Mouse (Mus musculus): ENCODE measurements around the gene Inpp4b. TPM values are rescaled to one million over a fixed set of nuclear protein-coding genes. Genes with fewer than 3 reads are reported as not detected.

Gene Inpp4b
- total RNA-seq (2017): 73.3 and 77.5 TPM in 2 replicates

- ATAC-seq (ENCODE audit: extremely low read depth, insufficient number of reproducible peaks, low FRiP score, poor library complexity, severe bottlenecking): peak; percentile 90
Measured at GRCm38 (mm10) chr8:81342236-81342998, at the start of gene Inpp4b. Inpp4b (plus strand) TSS chr8:81342556.

GRCm38 (mm10) chr8:81335250-81335649 is 7.1 kb upstream of the Inpp4b start:
- 0 out of 2 replicates have a peak, but pooled peaks have one; percentile 3 for ATAC-seq (ENCODE audit: extremely low read depth, insufficient number of reproducible peaks, low FRiP score, poor library complexity, severe bottlenecking)

GRCm38 (mm10) chr8:81341191-81341590 is 1.2 kb upstream of the Inpp4b start:
- ATAC-seq (ENCODE audit: extremely low read depth, insufficient number of reproducible peaks, low FRiP score, poor library complexity, severe bottlenecking): no peak

- peak; percentile 73 for ATAC-seq (ENCODE audit: extremely low read depth, insufficient number of reproducible peaks, low FRiP score, poor library complexity, severe bottlenecking)
Measured at GRCm38 (mm10) chr8:81341591-81342235, 643 bp upstream of the Inpp4b start.

GRCm38 (mm10) chr8:81342999-81343302 is 595 bp downstream of the Inpp4b start:
- no peak for ATAC-seq (ENCODE audit: extremely low read depth, insufficient number of reproducible peaks, low FRiP score, poor library complexity, severe bottlenecking)

GRCm38 (mm10) chr8:81345170-81345697 is 2.9 kb downstream of the Inpp4b start:
- no peak for ATAC-seq (ENCODE audit: extremely low read depth, insufficient number of reproducible peaks, low FRiP score, poor library complexity, severe bottlenecking)

GRCm38 (mm10) chr8:81349452-81349851 is 7.1 kb downstream of the Inpp4b start:
- peak; percentile 68; the same call in 1 of the 2 replicates for ATAC-seq (ENCODE audit: extremely low read depth, insufficient number of reproducible peaks, low FRiP score, poor library complexity, severe bottlenecking)

- ATAC-seq (ENCODE audit: extremely low read depth, insufficient number of reproducible peaks, low FRiP score, poor library complexity, severe bottlenecking): peak; percentile 80
Measured at GRCm38 (mm10) chr8:81353460-81353859, 11.1 kb downstream of the Inpp4b start.

- no peak for ATAC-seq (ENCODE audit: extremely low read depth, insufficient number of reproducible peaks, low FRiP score, poor library complexity, severe bottlenecking)
Measured at GRCm38 (mm10) chr8:81358108-81358507, 15.8 kb downstream of the Inpp4b start.

- no peak for ATAC-seq (ENCODE audit: extremely low read depth, insufficient number of reproducible peaks, low FRiP score, poor library complexity, severe bottlenecking)
Measured at GRCm38 (mm10) chr8:81360518-81360917, 18.2 kb downstream of the Inpp4b start.

GRCm38 (mm10) chr8:81361162-81361561 is 18.8 kb downstream of the Inpp4b start:
- ATAC-seq (ENCODE audit: extremely low read depth, insufficient number of reproducible peaks, low FRiP score, poor library complexity, severe bottlenecking): no peak

- ATAC-seq (ENCODE audit: extremely low read depth, insufficient number of reproducible peaks, low FRiP score, poor library complexity, severe bottlenecking): no peak
Measured at GRCm38 (mm10) chr8:81370607-81371006, 28.3 kb downstream of the Inpp4b start.

GRCm38 (mm10) chr8:81371844-81372243 is 29.5 kb downstream of the Inpp4b start:
- ATAC-seq (ENCODE audit: extremely low read depth, insufficient number of reproducible peaks, low FRiP score, poor library complexity, severe bottlenecking): no peak

GRCm38 (mm10) chr8:81374877-81375475 is 32.6 kb downstream of the Inpp4b start:
- ATAC-seq (ENCODE audit: extremely low read depth, insufficient number of reproducible peaks, low FRiP score, poor library complexity, severe bottlenecking): peak; percentile 85

- no peak for ATAC-seq (ENCODE audit: extremely low read depth, insufficient number of reproducible peaks, low FRiP score, poor library complexity, severe bottlenecking)
Measured at GRCm38 (mm10) chr8:81388953-81389352, 46.6 kb downstream of the Inpp4b start.

- no peak for ATAC-seq (ENCODE audit: extremely low read depth, insufficient number of reproducible peaks, low FRiP score, poor library complexity, severe bottlenecking)
Measured at GRCm38 (mm10) chr8:81399071-81399470, 56.7 kb downstream of the Inpp4b start.

GRCm38 (mm10) chr8:81399501-81399900 is 57.1 kb downstream of the Inpp4b start:
- no peak for ATAC-seq (ENCODE audit: extremely low read depth, insufficient number of reproducible peaks, low FRiP score, poor library complexity, severe bottlenecking)

- ATAC-seq (ENCODE audit: extremely low read depth, insufficient number of reproducible peaks, low FRiP score, poor library complexity, severe bottlenecking): no peak
Measured at GRCm38 (mm10) chr8:81412707-81413106, 70.4 kb downstream of the Inpp4b start.

- no peak for ATAC-seq (ENCODE audit: extremely low read depth, insufficient number of reproducible peaks, low FRiP score, poor library complexity, severe bottlenecking)
Measured at GRCm38 (mm10) chr8:81443957-81444356, 101.6 kb downstream of the Inpp4b start.

- ATAC-seq (ENCODE audit: extremely low read depth, insufficient number of reproducible peaks, low FRiP score, poor library complexity, severe bottlenecking): peak; percentile 85; the same call in 1 of the 2 replicates
Measured at GRCm38 (mm10) chr8:81449798-81450197, 107.4 kb downstream of the Inpp4b start.
